Mouse (Mus musculus) embryonic facial prominence, embryonic 12.5 days (tissue): ENCODE measurements at regions not wholly inside any gene's neighbourhood (a gene's known extent, or its start where the extent isn't known, plus 50 kb on each side); places are given as distances from the start of the nearest gene placed in this dataset.

ENCODE experiments used
- ATAC-seq: fragments of 200-750 bp; cut with Nextera tagmentation; 2 replicates; pipeline ENCODE4 v1.8.0; 2017; ENCODE audit not compliant: insufficient number of reproducible peaks, insufficient read depth, low FRiP score, low TSS enrichment
- H3K27ac ChIP-seq: fragments of 300-500 bp; sonication (generic); 2 replicates; pipeline ENCODE4 v1.5.1; 2016; ENCODE audit warnings: mild to moderate bottlenecking
- H3K27me3 ChIP-seq: fragments of 300-500 bp; sonication (generic); 2 replicates; pipeline ENCODE4 v1.6.1; 2016; ENCODE audit warnings: mild to moderate bottlenecking, moderate library complexity
- H3K36me3 ChIP-seq: fragments of 300-500 bp; sonication (generic); 2 replicates; pipeline ENCODE4 v1.6.1; 2016; ENCODE audit warnings: mild to moderate bottlenecking
- H3K4me1 ChIP-seq: fragments of 300-500 bp; sonication (generic); 2 replicates; pipeline ENCODE4 v1.6.1; 2016
- H3K4me2 ChIP-seq: fragments of 300-500 bp; sonication (generic); replicated peaks from 2 replicates; pipeline ENCODE4 v1.6.1; 2016; ENCODE audit warnings: mild to moderate bottlenecking, moderate library complexity
- H3K4me3 ChIP-seq: fragments of 300-500 bp; sonication (generic); 2 replicates; pipeline ENCODE4 v1.5.1; 2016; ENCODE audit warnings: mild to moderate bottlenecking
- H3K9ac ChIP-seq: fragments of 300-500 bp; sonication (generic); 2 replicates; pipeline ENCODE4 v1.6.1; 2016; ENCODE audit warnings: mild to moderate bottlenecking, moderate library complexity
- H3K9me3 ChIP-seq: fragments of 300-500 bp; sonication (generic); 2 replicates; pipeline ENCODE4 v1.6.1; 2016; ENCODE audit warnings: mild to moderate bottlenecking, moderate library complexity
- WGBS: fragments of 180-500 bp; shearing (Covaris S2); methylation state at CpG from one replicate; pipeline ENCODE4 v1.1.7; 2016; 5-methylcytosine and 5-hydroxymethylcytosine counted together

- H3K27me3 ChIP-seq: no peaks in the 10 kb centered on the region
Measured at GRCm38 (mm10) chr13:115316681-115317080, 214.9 kb upstream of the Itga1 start.

GRCm38 (mm10) chr13:115308586-115308985 is 206.8 kb upstream of the Itga1 start:
- Histone ChIP-seq H3K9ac (no peak overlapping the region), H3K27ac (no peak overlapping the region), H3K4me3 (no peak overlapping the region), H3K4me2 (no peak overlapping the region), H3K4me1 (no peaks in the 10 kb centered on the region), H3K9me3 (no peaks in the 10 kb centered on the region), H3K27me3 (no peaks in the 10 kb centered on the region), H3K36me3 (no peaks in the 10 kb centered on the region)
- 75% methylated on average over 3 of the region's 3 CpGs for WGBS
- no peak for ATAC-seq

More at GRCm38 (mm10) chr13:115316681-115317080, 214.9 kb upstream of the Itga1 start:
- no peaks in the 10 kb centered on the region for H3K4me1 ChIP-seq
- H3K27ac ChIP-seq: no peak overlapping the region
- H3K4me3 ChIP-seq: no peak overlapping the region
- H3K9me3 ChIP-seq: no peaks in the 10 kb centered on the region
- no peak for ATAC-seq
- 84% methylated on average over 3 of the region's 3 CpGs for WGBS
- no peak overlapping the region for H3K4me2 ChIP-seq
- no peaks in the 10 kb centered on the region for H3K36me3 ChIP-seq
- H3K9ac ChIP-seq: no peak overlapping the region

- ATAC-seq: no peak
- WGBS: 40% methylated on average over 3 of the region's 3 CpGs
Measured at GRCm38 (mm10) chr13:115287371-115287770, 185.6 kb upstream of the Itga1 start.

GRCm38 (mm10) chr13:115266164-115266563 is 164.4 kb upstream of the Itga1 start:
- Histone ChIP-seq H3K4me2 (no peak overlapping the region), H3K9ac (no peak overlapping the region), H3K36me3 (no peaks in the 10 kb centered on the region), H3K4me1 (no peaks in the 10 kb centered on the region), H3K27ac (no peak overlapping the region), H3K4me3 (no peak overlapping the region), H3K9me3 (no peaks in the 10 kb centered on the region), H3K27me3 (no peaks in the 10 kb centered on the region)
- no peak for ATAC-seq
- WGBS: 77% methylated on average over 6 of the region's 6 CpGs

More at GRCm38 (mm10) chr13:115287371-115287770, 185.6 kb upstream of the Itga1 start:
- Histone ChIP-seq H3K4me2 (no peak overlapping the region), H3K9ac (no peak overlapping the region), H3K4me3 (no peak overlapping the region), H3K27ac (no peak overlapping the region), H3K9me3 (no peaks in the 10 kb centered on the region), H3K4me1 (no peaks in the 10 kb centered on the region), H3K36me3 (no peaks in the 10 kb centered on the region), H3K27me3 (no peaks in the 10 kb centered on the region)

GRCm38 (mm10) chr13:115257345-115257744 is 155.6 kb upstream of the Itga1 start:
- 76% methylated on average over 2 of the region's 2 CpGs for WGBS
- ATAC-seq: no peak
- no peak overlapping the region for H3K4me2 ChIP-seq
- H3K9me3 ChIP-seq: no peaks in the 10 kb centered on the region
- H3K9ac ChIP-seq: no peak overlapping the region
- H3K27ac ChIP-seq: no peak overlapping the region
- no peaks in the 10 kb centered on the region for H3K36me3 ChIP-seq
- no peaks in the 10 kb centered on the region for H3K27me3 ChIP-seq
- H3K4me3 ChIP-seq: no peak overlapping the region
- no peaks in the 10 kb centered on the region for H3K4me1 ChIP-seq

GRCm38 (mm10) chr13:115252541-115252940 is 150.8 kb upstream of the Itga1 start:
- Histone ChIP-seq H3K4me1 (no peaks in the 10 kb centered on the region), H3K36me3 (no peaks in the 10 kb centered on the region), H3K27ac (no peak overlapping the region), H3K27me3 (no peaks in the 10 kb centered on the region), H3K4me3 (no peak overlapping the region), H3K9me3 (no peaks in the 10 kb centered on the region), H3K9ac (no peak overlapping the region), H3K4me2 (no peak overlapping the region)
- ATAC-seq: no peak
- 42% methylated on average over 3 of the region's 3 CpGs for WGBS

- 90% methylated on average over 4 of the region's 4 CpGs for WGBS
- H3K4me3 ChIP-seq: no peak overlapping the region
- no peaks in the 10 kb centered on the region for H3K36me3 ChIP-seq
- no peak overlapping the region for H3K4me2 ChIP-seq
- H3K27me3 ChIP-seq: no peaks in the 10 kb centered on the region
- no peak overlapping the region for H3K27ac ChIP-seq
- H3K9ac ChIP-seq: no peak overlapping the region
- H3K9me3 ChIP-seq: no peaks in the 10 kb centered on the region
- no peaks in the 10 kb centered on the region for H3K4me1 ChIP-seq
- ATAC-seq: no peak
Measured at GRCm38 (mm10) chr13:115231981-115232380, 130.2 kb upstream of the Itga1 start.

GRCm38 (mm10) chr13:115230494-115230893 is 128.7 kb upstream of the Itga1 start:
- Histone ChIP-seq H3K4me3 (no peak overlapping the region), H3K4me1 (no peaks in the 10 kb centered on the region), H3K9ac (no peak overlapping the region), H3K36me3 (no peaks in the 10 kb centered on the region), H3K27me3 (no peaks in the 10 kb centered on the region), H3K9me3 (no peaks in the 10 kb centered on the region), H3K4me2 (no peak overlapping the region), H3K27ac (no peak overlapping the region)
- ATAC-seq: no peak
- 29% methylated on average over 13 of the region's 13 CpGs for WGBS

GRCm38 (mm10) chr13:115226824-115227223 is 125.1 kb upstream of the Itga1 start:
- Histone ChIP-seq H3K27ac (no peak overlapping the region), H3K4me2 (no peak overlapping the region), H3K36me3 (no peaks in the 10 kb centered on the region), H3K4me3 (no peak overlapping the region), H3K4me1 (no peaks in the 10 kb centered on the region), H3K9me3 (no peaks in the 10 kb centered on the region), H3K27me3 (no peaks in the 10 kb centered on the region), H3K9ac (no peak overlapping the region)
- WGBS: 67% methylated on average over 6 of the region's 6 CpGs
- no peak for ATAC-seq

GRCm38 (mm10) chr13:115219701-115220100 is 117.9 kb upstream of the Itga1 start:
- H3K4me1 ChIP-seq: no peaks in the 10 kb centered on the region
- no peaks in the 10 kb centered on the region for H3K36me3 ChIP-seq
- 59% methylated on average over 2 of the region's 2 CpGs for WGBS
- H3K9me3 ChIP-seq: no peaks in the 10 kb centered on the region
- no peaks in the 10 kb centered on the region for H3K27me3 ChIP-seq
- ATAC-seq: no peak
- H3K27ac ChIP-seq: no peak overlapping the region
- no peak overlapping the region for H3K4me3 ChIP-seq
- no peak overlapping the region for H3K4me2 ChIP-seq
- H3K9ac ChIP-seq: no peak overlapping the region

GRCm38 (mm10) chr13:115211285-115211684 is 109.5 kb upstream of the Itga1 start:
- ATAC-seq: no peak
- 72% methylated on average over 3 of the region's 3 CpGs for WGBS
- no peaks in the 10 kb centered on the region for H3K9me3 ChIP-seq
- no peaks in the 10 kb centered on the region for H3K27me3 ChIP-seq
- no peak overlapping the region for H3K4me2 ChIP-seq
- no peak overlapping the region for H3K27ac ChIP-seq
- no peaks in the 10 kb centered on the region for H3K36me3 ChIP-seq
- no peaks in the 10 kb centered on the region for H3K4me1 ChIP-seq
- H3K4me3 ChIP-seq: no peak overlapping the region
- no peak overlapping the region for H3K9ac ChIP-seq

GRCm38 (mm10) chr13:115210643-115211208 is 109.0 kb upstream of the Itga1 start:
- H3K27me3 ChIP-seq: no peaks in the 10 kb centered on the region
- H3K4me1 ChIP-seq: no peaks in the 10 kb centered on the region
- no peak overlapping the region for H3K4me2 ChIP-seq
- no peak for ATAC-seq
- WGBS: 79% methylated on average over 10 of the region's 10 CpGs
- H3K4me3 ChIP-seq: no peak overlapping the region
- no peak overlapping the region for H3K27ac ChIP-seq
- H3K9me3 ChIP-seq: no peaks in the 10 kb centered on the region
- no peak overlapping the region for H3K9ac ChIP-seq
- no peaks in the 10 kb centered on the region for H3K36me3 ChIP-seq
